Mouse (Mus musculus) limb, embryonic 14.5 days (tissue): ENCODE results near the gene Bag3. TPM values are rescaled to one million over a fixed set of nuclear protein-coding genes. Genes with fewer than 3 reads are reported as not detected.
"Not testable (repeated sequence)": the region's sequence is repeated elsewhere in the genome, so short reads cannot be mapped to it uniquely, and the experiment has no call there.

ENCODE experiments used
- ATAC-seq: fragments of 200-750 bp; cut with Nextera tagmentation; 2 replicates; pipeline ENCODE4 v1.8.0; 2017; ENCODE audit warnings: low read depth, moderate number of reproducible peaks, moderate TSS enrichment; ENCODE audit not compliant: low FRiP score
- DNase-seq: peaks from one replicate; pipeline ENCODE4 v3.0.0-alpha.2; 2015; ENCODE audit warnings: low spot score
- H3K27ac ChIP-seq: fragments of 300-500 bp; sonication (generic); replicated peaks from 2 replicates; pipeline ENCODE4 v1.5.1; 2014; ENCODE audit warnings: low read depth, mild to moderate bottlenecking, low read length, moderate library complexity, mixed read lengths
- H3K27me3 ChIP-seq: fragments of 300-500 bp; sonication (generic); 2 replicates; pipeline ENCODE4 v1.6.1; 2014; ENCODE audit warnings: low read length, mixed read lengths; ENCODE audit not compliant: control insufficient read depth, insufficient read depth
- H3K36me3 ChIP-seq: fragments of 300-500 bp; sonication (generic); 2 replicates; pipeline ENCODE4 v1.6.1; 2014; ENCODE audit warnings: mild to moderate bottlenecking, low read length, moderate library complexity, mixed read lengths; ENCODE audit not compliant: control insufficient read depth, insufficient read depth
- H3K4me1 ChIP-seq: fragments of 300-500 bp; sonication (generic); 2 replicates; pipeline ENCODE4 v1.6.1; 2014; ENCODE audit warnings: antibody characterized with exemption, low read length, mixed read lengths; ENCODE audit not compliant: control insufficient read depth, insufficient read depth
- H3K4me2 ChIP-seq: fragments of 300-500 bp; sonication (generic); replicated peaks from 2 replicates; pipeline ENCODE4 v1.6.1; 2014; ENCODE audit warnings: low read depth, mild to moderate bottlenecking, low read length, moderate library complexity; ENCODE audit not compliant: severe bottlenecking
- H3K4me3 ChIP-seq: fragments of 300-500 bp; sonication (generic); replicated peaks from 2 replicates; pipeline ENCODE4 v1.5.1; 2014; ENCODE audit warnings: low read length
- H3K9ac ChIP-seq: fragments of 300-500 bp; sonication (generic); 2 replicates; pipeline ENCODE4 v1.6.1; 2014; ENCODE audit warnings: mild to moderate bottlenecking, low read depth, low read length, moderate library complexity; ENCODE audit not compliant: severe bottlenecking
- H3K9me3 ChIP-seq: fragments of 300-500 bp; sonication (generic); 2 replicates; pipeline ENCODE4 v1.6.1; 2016; ENCODE audit warnings: low read length; ENCODE audit not compliant: control insufficient read depth
- POLR2A ChIP-seq: fragments of 200-500 bp; IDR thresholded peaks from 2 replicates; pipeline ENCODE4 v1.8.0; 2012; ENCODE audit warnings: inconsistent platforms, mild to moderate bottlenecking, moderate library complexity, borderline replicate concordance; ENCODE audit not compliant: insufficient read depth, insufficient read length; ENCODE audit errors: extremely low read depth
- WGBS: fragments of 180-500 bp; shearing (Covaris S2); extraction: QIAGEN DNeasy Blood & Tissue Kit; methylation state at CpG from one replicate; pipeline ENCODE4 v1.1.7; 2014; 5-methylcytosine and 5-hydroxymethylcytosine counted together
- polyA plus RNA-seq, 2 experiments: library from polyadenylated mRNA; depleted of rRNA in 1 of 2; stranded (reverse) in 1 of 2; unstranded in 1 of 2; fragments of >200 nt; fragmentation: Nextera tagmentation in 1 of 2; extraction: Ambion mirVana in 1 of 2; gene quantifications; 2 replicates each; pipeline versions ENCODE4 v1.2.1 to v1.2.3; 2012 to 2014

The Bag3 gene
- polyA plus RNA-seq, 2 experiments, result 18.0 to 22.2 TPM

- no peaks in the 10 kb centered on the region for H3K27me3 ChIP-seq
- no peaks in the 10 kb centered on the region for H3K36me3 ChIP-seq
- H3K9ac ChIP-seq, result no peak overlapping the region
- DNase-seq (no peak), ATAC-seq (no peak)
- no peak overlapping the region for H3K4me3 ChIP-seq
- no peak overlapping the region for H3K27ac ChIP-seq
- 75% methylated on average over 7 of the region's 7 CpGs for WGBS
- no peak for TF ChIP-seq POLR2A
- no peaks in the 10 kb centered on the region for H3K9me3 ChIP-seq
- no peaks in the 10 kb centered on the region for H3K4me1 ChIP-seq
- H3K4me2 ChIP-seq, result no peak overlapping the region
Measured at GRCm38 (mm10) chr7:128566311-128566710, 42.9 kb downstream of the Bag3 start.

- Histone ChIP-seq H3K9ac (no peak overlapping the region), H3K9me3 (no peaks in the 10 kb centered on the region), H3K4me2 (no peak overlapping the region), H3K27ac (no peak overlapping the region), H3K4me1 (no peaks in the 10 kb centered on the region), H3K36me3 (no peaks in the 10 kb centered on the region), H3K27me3 (no peaks in the 10 kb centered on the region), H3K4me3 (no peak overlapping the region)
- no peak for TF ChIP-seq POLR2A
- no peak for DNase-seq
- WGBS, result 83% methylated on average over 8 of the region's 8 CpGs
- ATAC-seq, result no peak
Measured at GRCm38 (mm10) chr7:128567561-128568244, 44.3 kb downstream of the Bag3 start.

- not testable (repeated sequence) for H3K4me2 ChIP-seq, H3K4me1 ChIP-seq, H3K27me3 ChIP-seq, H3K36me3 ChIP-seq, ATAC-seq, H3K4me3 ChIP-seq, H3K27ac ChIP-seq, H3K9me3 ChIP-seq, DNase-seq, H3K9ac ChIP-seq
- 93% methylated on average over 2 of the region's 2 CpGs for WGBS
Measured at GRCm38 (mm10) chr7:128569429-128569828, 46.0 kb downstream of the Bag3 start.

GRCm38 (mm10) chr7:128569987-128570656 is 46.7 kb downstream of the Bag3 start:
- no peaks in the 10 kb centered on the region for H3K9me3 ChIP-seq
- H3K4me2 ChIP-seq, result no peak overlapping the region
- 86% methylated on average over 8 of the region's 8 CpGs for WGBS
- H3K36me3 ChIP-seq, result no peaks in the 10 kb centered on the region
- no peak for DNase-seq
- no peaks in the 10 kb centered on the region for H3K4me1 ChIP-seq
- no peak overlapping the region for H3K4me3 ChIP-seq
- no peak overlapping the region for H3K9ac ChIP-seq
- ATAC-seq, result no peak
- no peaks in the 10 kb centered on the region for H3K27me3 ChIP-seq
- TF ChIP-seq POLR2A, result no peak
- H3K27ac ChIP-seq, result no peak overlapping the region

GRCm38 (mm10) chr7:128570657-128571056 is 47.2 kb downstream of the Bag3 start:
- H3K9me3 ChIP-seq, H3K36me3 ChIP-seq, H3K4me2 ChIP-seq, H3K27ac ChIP-seq, H3K9ac ChIP-seq, ATAC-seq, H3K27me3 ChIP-seq, H3K4me1 ChIP-seq, DNase-seq, H3K4me3 ChIP-seq: not testable (repeated sequence)
- 88% methylated on average over 7 of the region's 7 CpGs for WGBS
